Mouse (Mus musculus): ENCODE results near the gene Atp2b4. TPM values are rescaled to one million over a fixed set of nuclear protein-coding genes. Genes with fewer than 3 reads are reported as not detected.

Atp2b4 gene
- polyA plus RNA-seq (2021): 5.1 TPM

- ATAC-seq: peak; percentile 59
- ChIA-PET CTCF (interaction anchor here (0.9 to 1.6 kb wide), 3 partner anchors 65 to 91 kb away, joined by 3 to 6 read pairs (median 3); no protein-coding TSS in a partner anchor), POLR2A (interaction anchor here (0.5 to 1.0 kb wide), 2 partner anchors 95 to 502 kb away, joined by 3 to 5 read pairs; no protein-coding TSS in a partner anchor)
- TF ChIP-seq CTCF (IDR thresholded peaks at IDR 0.05): no peak
- DNase-seq (ENCODE audit: low read depth, low spot score): no peak
- H3K27me3 ChIP-seq: no peaks in the 10 kb centered on the region
- in situ Hi-C loops (cut with MboI; ENCODE audit: low pct_unique_long_range_greater_than_20kb): loop anchor here (5.0 kb wide), 1 partner anchor 64 kb away; no protein-coding TSS in a partner anchor
These were observed at the start of gene Atp2b4 for GRCm38 (mm10) chr1:133800948-133801393. Atp2b4 (minus strand) TSS chr1:133801041.

DNA sequence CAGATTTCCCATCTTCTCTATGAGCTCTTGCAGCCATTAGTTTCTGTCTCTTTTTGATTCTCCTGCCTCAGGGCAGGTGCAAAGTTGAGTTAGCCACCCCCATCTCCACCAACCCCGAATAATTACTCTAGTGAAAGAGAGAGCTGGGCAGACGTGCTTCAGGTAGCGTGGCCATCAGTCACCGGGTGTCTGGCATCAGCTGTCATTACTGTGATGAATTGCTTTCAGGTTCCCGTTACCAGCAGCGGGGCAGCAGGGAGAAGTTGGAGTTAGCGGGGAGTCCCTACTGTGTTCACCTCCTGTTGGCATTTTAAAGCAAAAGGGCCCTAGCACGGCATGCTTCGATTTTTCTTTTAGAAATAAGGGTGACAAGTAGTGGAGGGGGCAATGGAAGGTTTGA lies 43.9 kb upstream of the Atp2b4 start:
- no peak for ATAC-seq
- no peaks in the 10 kb centered on the region for H3K27me3 ChIP-seq
- TF ChIP-seq CTCF (IDR thresholded peaks at IDR 0.05): no peak
- DNase-seq (ENCODE audit: low read depth, low spot score): no peak
- in situ Hi-C loops (cut with MboI; ENCODE audit: low pct_unique_long_range_greater_than_20kb): loop anchor here (5.0 kb wide), 2 partner anchors 48 to 107 kb away; no protein-coding TSS in a partner anchor
- CTCF ChIA-PET: no interaction called here
- POLR2A ChIA-PET: interaction anchor here (1.5 kb wide), 1 partner anchor 10 kb away, joined by 5 read pairs; no protein-coding TSS in a partner anchor

GRCm38 (mm10) chr1:133843900-133844299 lies 43.1 kb upstream of the Atp2b4 start:
- no peak for TF ChIP-seq CTCF (IDR thresholded peaks at IDR 0.05)
- POLR2A ChIA-PET: no interaction called here
- in situ Hi-C loops (cut with MboI; ENCODE audit: low pct_unique_long_range_greater_than_20kb): loop anchor here (5.0 kb wide), 2 partner anchors 48 to 107 kb away; no protein-coding TSS in a partner anchor
- CTCF ChIA-PET: no interaction called here
- no peaks in the 10 kb centered on the region for H3K27me3 ChIP-seq
- DNase-seq (ENCODE audit: low read depth, low spot score) (no peak), ATAC-seq (no peak)

DNA sequence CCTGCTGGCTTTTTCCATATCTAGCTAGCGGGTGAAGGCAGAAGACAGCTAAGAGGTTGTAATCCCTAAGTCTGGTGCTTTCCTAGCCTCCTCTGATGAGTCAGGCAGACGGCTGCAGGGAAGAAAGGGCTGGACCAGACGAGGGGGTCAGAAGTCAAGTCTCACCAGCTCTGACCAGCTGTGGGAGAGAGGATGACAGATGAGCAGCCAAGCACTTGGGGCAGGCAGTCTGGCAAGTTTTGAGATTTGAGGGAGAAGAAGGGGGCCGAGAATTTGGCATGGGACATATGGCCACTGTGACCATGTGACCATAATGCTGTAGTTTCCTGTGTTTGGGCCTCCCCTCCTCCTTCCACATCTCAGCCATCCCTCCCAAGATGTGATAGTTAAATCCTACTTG lies 42.5 kb upstream of the Atp2b4 start:
- H3K27me3 ChIP-seq: no peaks in the 10 kb centered on the region
- POLR2A ChIA-PET: interaction anchor here (0.7 kb wide), 1 partner anchor 10 kb away, joined by 3 read pairs; no protein-coding TSS in a partner anchor
- CTCF ChIA-PET: no interaction called here
- no peak for ATAC-seq
- peak; percentile 60 for DNase-seq (ENCODE audit: low read depth, low spot score)
- no peak for TF ChIP-seq CTCF (IDR thresholded peaks at IDR 0.05)
- in situ Hi-C loops (cut with MboI; ENCODE audit: low pct_unique_long_range_greater_than_20kb): loop anchor here (5.0 kb wide), 2 partner anchors 49 to 106 kb away; no protein-coding TSS in a partner anchor

DNA sequence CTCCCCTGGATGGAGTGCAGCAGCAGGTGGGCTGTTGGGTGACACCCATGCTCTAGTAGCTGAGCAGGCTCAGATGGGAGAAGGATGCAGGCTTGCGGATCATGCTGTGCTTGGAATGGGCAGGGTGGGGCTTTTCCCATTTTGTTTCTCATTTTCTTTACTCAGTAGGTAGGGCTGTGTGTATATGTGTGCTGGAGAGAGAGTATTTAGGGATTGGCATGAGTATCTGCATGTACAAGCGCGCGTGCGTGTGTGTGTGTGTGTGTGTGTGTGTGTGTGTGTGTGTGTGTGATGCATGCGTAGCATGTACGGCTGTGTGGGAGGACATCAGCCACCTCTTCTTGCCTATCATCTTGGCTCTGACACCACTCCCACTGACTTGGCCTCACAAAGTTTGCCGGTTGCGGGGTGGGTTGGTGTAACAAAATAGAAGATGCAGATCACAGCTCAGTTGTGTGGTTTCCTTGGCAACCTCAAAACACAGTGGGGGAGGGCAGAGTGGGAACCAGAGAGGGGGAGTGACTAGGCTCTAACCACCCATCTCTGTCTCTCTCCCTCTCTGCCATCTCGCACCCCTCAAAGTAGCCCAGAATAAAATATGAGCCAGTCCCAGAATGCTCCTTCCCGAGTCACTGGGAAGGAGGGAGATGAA lies 41.4 kb upstream of the Atp2b4 start:
- TF ChIP-seq CTCF (IDR thresholded peaks at IDR 0.05): no peak
- CTCF ChIA-PET: no interaction called here
- in situ Hi-C loops (cut with MboI; ENCODE audit: low pct_unique_long_range_greater_than_20kb): loop anchor here (5.0 kb wide), 2 partner anchors 50 to 105 kb away; no protein-coding TSS in a partner anchor
- H3K27me3 ChIP-seq: no peaks in the 10 kb centered on the region
- POLR2A ChIA-PET: interaction anchor here (0.7 kb wide), 1 partner anchor 12 kb away, joined by 3 read pairs; no protein-coding TSS in a partner anchor
- no peak for ATAC-seq
- no peak for DNase-seq (ENCODE audit: low read depth, low spot score)

DNA sequence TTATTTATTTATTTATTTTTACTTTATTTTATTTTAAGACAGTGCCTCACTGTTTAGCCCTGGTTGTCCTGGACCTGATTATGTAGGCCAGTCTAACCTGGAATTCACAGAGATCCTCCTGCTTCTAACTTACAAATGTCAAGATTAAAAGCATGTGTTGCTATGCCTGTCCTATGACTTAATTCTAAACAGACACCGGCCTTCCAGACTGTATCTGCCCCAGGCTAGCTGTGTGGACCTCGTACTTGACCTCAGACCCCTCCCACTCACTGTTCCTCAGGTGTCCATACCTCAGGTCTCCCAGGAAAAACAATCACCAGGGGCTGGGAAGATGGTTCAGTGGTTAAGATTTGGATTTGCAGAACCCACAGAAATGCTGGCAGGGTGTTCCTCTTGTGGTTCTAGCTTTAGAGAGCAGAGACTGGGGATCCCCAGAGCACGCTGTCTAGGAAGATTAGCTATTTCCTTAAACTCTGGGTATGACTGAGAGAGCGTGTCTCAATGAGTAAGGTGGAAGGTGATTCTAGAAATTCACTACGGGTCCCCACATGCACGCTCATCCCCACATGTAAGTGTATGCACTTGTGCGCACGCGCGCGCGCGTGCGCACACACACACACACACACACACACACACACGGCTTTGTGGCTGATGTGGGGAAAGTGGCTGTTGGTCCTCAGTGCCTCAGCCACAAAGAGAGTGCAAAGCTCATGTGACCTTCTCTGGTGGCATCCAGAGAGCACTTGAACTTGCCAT lies 40.5 kb upstream of the Atp2b4 start:
- CTCF ChIA-PET: no interaction called here

GRCm38 (mm10) chr1:133840530-133840929 lies 39.7 kb upstream of the Atp2b4 start:
- CTCF ChIA-PET: no interaction called here
- H3K27me3 ChIP-seq: no peaks in the 10 kb centered on the region
- no peak for TF ChIP-seq CTCF (IDR thresholded peaks at IDR 0.05)
- in situ Hi-C loops (cut with MboI; ENCODE audit: low pct_unique_long_range_greater_than_20kb): loop anchor here (5.0 kb wide), 2 partner anchors 52 to 103 kb away; no protein-coding TSS in a partner anchor
- ATAC-seq: no peak
- no peak for DNase-seq (ENCODE audit: low read depth, low spot score)
- POLR2A ChIA-PET: no interaction called here

More for the DNA sequence above, 40.5 kb upstream of the Atp2b4 start:
- in situ Hi-C loops (cut with MboI; ENCODE audit: low pct_unique_long_range_greater_than_20kb): loop anchor here (5.0 kb wide), 2 partner anchors 51 to 104 kb away; no protein-coding TSS in a partner anchor
- TF ChIP-seq CTCF (IDR thresholded peaks at IDR 0.05): no peak
- POLR2A ChIA-PET: no interaction called here
- DNase-seq (ENCODE audit: low read depth, low spot score) (no peak), ATAC-seq (no peak)
- no peaks in the 10 kb centered on the region for H3K27me3 ChIP-seq

DNA sequence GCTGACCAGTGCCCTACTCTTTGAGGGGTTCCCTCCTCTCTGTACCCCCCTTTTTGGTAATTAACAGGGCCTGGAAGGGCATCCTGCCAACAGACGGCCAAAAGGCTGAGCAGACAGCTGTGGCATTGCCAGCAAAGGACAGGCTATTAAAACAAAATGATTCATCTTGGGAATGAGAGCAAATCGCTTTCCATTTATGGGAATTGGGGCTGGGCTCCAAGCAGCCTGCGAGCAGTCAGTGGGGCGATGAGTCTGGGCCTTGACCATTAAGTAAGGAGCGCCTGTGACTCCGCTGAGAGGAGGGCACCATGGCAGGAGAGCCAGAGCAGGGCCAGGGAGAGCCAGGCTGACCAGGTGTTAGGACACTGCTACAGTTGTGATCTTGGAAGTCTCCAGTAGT lies 33.5 kb upstream of the Atp2b4 start:
- DNase-seq (ENCODE audit: low read depth, low spot score): peak; percentile 92
- ChIA-PET POLR2A (interaction anchor here (0.6 to 1.3 kb wide), 4 partner anchors 9 to 217 kb away, joined by 3 to 4 read pairs (median 3); no protein-coding TSS in a partner anchor), CTCF (interaction anchor here (1.1 to 1.2 kb wide), 2 partner anchors 23 to 32 kb away, joined by 3 read pairs; no protein-coding TSS in a partner anchor)
- in situ Hi-C loops (cut with MboI; ENCODE audit: low pct_unique_long_range_greater_than_20kb): no loop called here
- TF ChIP-seq CTCF (IDR thresholded peaks at IDR 0.05): no peak
- no peaks in the 10 kb centered on the region for H3K27me3 ChIP-seq
- peak; percentile 86 for ATAC-seq

GRCm38 (mm10) chr1:133832781-133833180 lies 31.9 kb upstream of the Atp2b4 start:
- ATAC-seq (no peak), DNase-seq (ENCODE audit: low read depth, low spot score) (no peak)
- ChIA-PET POLR2A (interaction anchor here (0.6 to 1.3 kb wide), 2 partner anchors 19 to 59 kb away, joined by 3 read pairs; no protein-coding TSS in a partner anchor), CTCF (interaction anchor here (1.1 kb wide), 1 partner anchor 12 kb away, joined by 3 read pairs; no protein-coding TSS in a partner anchor)
- in situ Hi-C loops (cut with MboI; ENCODE audit: low pct_unique_long_range_greater_than_20kb): no loop called here
- no peak for TF ChIP-seq CTCF (IDR thresholded peaks at IDR 0.05)
- no peaks in the 10 kb centered on the region for H3K27me3 ChIP-seq

DNA sequence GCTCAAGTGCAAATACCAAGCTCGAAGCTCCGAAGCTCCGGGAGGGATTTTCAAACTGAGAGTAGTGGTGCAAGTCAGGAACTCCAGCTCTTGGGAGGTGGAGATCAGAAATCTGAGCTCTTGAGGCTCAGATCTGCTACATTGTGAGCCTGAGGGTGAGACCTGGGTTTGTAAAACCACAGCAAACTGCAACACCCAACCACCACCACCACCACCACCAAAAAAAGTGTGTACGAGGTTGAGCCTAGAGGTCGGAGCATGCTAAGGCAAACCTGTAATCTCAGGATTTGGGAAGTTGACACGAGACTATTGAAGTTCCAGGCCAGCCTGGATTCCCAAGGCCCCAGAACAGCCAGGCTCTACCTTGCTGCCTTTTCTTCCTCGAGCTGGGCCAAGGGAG lies 25.4 kb upstream of the Atp2b4 start:
- no peaks in the 10 kb centered on the region for H3K27me3 ChIP-seq
- ATAC-seq (no peak), DNase-seq (ENCODE audit: low read depth, low spot score) (no peak)
- in situ Hi-C loops (cut with MboI; ENCODE audit: low pct_unique_long_range_greater_than_20kb): no loop called here
- POLR2A ChIA-PET: interaction anchor here (1.0 kb wide), 1 partner anchor 33 kb away, joined by 5 read pairs; no protein-coding TSS in a partner anchor
- CTCF ChIA-PET: no interaction called here
- no peak for TF ChIP-seq CTCF (IDR thresholded peaks at IDR 0.05)
